ENCODE assay signal across 10 mouse cellular contexts in the genomic region with DNA sequence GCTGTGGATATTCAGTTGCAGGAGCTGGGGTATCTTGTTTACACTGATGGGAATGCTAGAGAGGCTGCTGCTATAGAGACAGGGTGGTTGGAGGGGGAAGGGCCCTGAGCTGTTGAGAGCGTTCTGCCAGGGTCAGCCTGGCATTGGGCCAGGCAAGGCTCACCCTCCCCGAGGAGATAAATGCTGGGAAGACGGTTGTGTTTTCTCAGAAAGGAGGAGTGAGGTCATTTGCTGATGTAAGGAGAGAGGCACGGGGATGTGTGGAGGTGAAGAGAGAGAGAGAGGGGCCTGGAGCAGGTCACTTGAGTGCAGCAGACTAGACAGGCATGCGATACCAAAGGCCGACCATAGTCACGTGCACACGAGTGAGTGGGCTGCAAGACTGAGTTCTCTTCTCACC. TPM values are rescaled to one million over a fixed set of nuclear protein-coding genes. Genes with fewer than 3 reads are reported as not detected.
DNase-seq lines count a peak whose midpoint lies in the region; ATAC-seq lines count a peak whose summit lies in the region.
"Had no signal": no experiment of that assay in that cellular context is flagged by ENCODE, and none has a peak within 500 bp of the region (broad histone marks: within the 10 kb centered on the region; RNA-seq: fewer than 3 reads in every experiment).

No protein-coding gene starts in this region.

- H3K9ac ChIP-seq in forebrain, embryonic 14.5 days (ENCODE audit: low read length), result no peak overlapping the region
- H3K9ac ChIP-seq in forebrain, embryonic 12.5 days, result no peak overlapping the region
- H3K9ac ChIP-seq in heart, embryonic 14.5 days (ENCODE audit: low read length), result no peak overlapping the region
- H3K9ac ChIP-seq: limb, embryonic 12.5 days had no signal

- H3K9me3 ChIP-seq in forebrain, embryonic 14.5 days (replicated peaks; ENCODE audit: control insufficient read depth, low read length), result no peaks in the 10 kb centered on the region
- no peaks in the 10 kb centered on the region for H3K9me3 ChIP-seq in forebrain, embryonic 12.5 days
- no peaks in the 10 kb centered on the region for H3K9me3 ChIP-seq in heart, embryonic 14.5 days (ENCODE audit: control insufficient read depth, low read length)
- H3K9me3 ChIP-seq: limb, embryonic 12.5 days had no signal

- 53% methylated on average over 8 of the region's 8 CpGs for whole genome bisulfite sequencing in forebrain, embryonic 14.5 days
- 64% methylated on average over 8 of the region's 8 CpGs for WGBS in forebrain, embryonic 12.5 days
- 3% methylated on average over 8 of the region's 8 CpGs for WGBS in heart, embryonic 14.5 days

- 0 out of 2 replicates have a peak, but pooled peaks have one; percentile 20 for ATAC-seq in forebrain, embryonic 14.5 days
- no peak for ATAC-seq in forebrain, embryonic 12.5 days (ENCODE audit: low FRiP score)
- ATAC-seq in heart, embryonic 14.5 days (ENCODE audit: insufficient number of reproducible peaks, insufficient read depth, low FRiP score, low read depth), result peak; percentile 89
- ATAC-seq: CD4-positive, CD25-positive, alpha-beta regulatory T cell, adult 4 months had no signal

- no peak overlapping the region for H3K4me2 ChIP-seq in forebrain, embryonic 14.5 days (ENCODE audit: low read length)
- H3K4me2 ChIP-seq in forebrain, embryonic 12.5 days, result no peak overlapping the region
- H3K4me2 ChIP-seq in heart, embryonic 14.5 days (ENCODE audit: low read length), result peak overlapping the region; percentile 23; the same call in 1 of the 2 replicates
- H3K4me2 ChIP-seq: limb, embryonic 12.5 days had no signal

- no peak overlapping the region for H3K27ac ChIP-seq in forebrain, embryonic 14.5 days (ENCODE audit: low read depth, low read length)
- H3K27ac ChIP-seq in forebrain, embryonic 12.5 days, result no peak overlapping the region
- peak overlapping the region; percentile 70 to 86 for H3K27ac ChIP-seq in heart, embryonic 14.5 days (replicated peaks in 1 of 2; ENCODE audit: control insufficient read depth in 1 of 2, insufficient read depth in 1 of 2, low read depth in 2 of 2, low read length in 2 of 2)
- H3K27ac ChIP-seq: limb, embryonic 12.5 days had no signal

- peaks cover 24% of the 10 kb centered on the region for H3K36me3 ChIP-seq in forebrain, embryonic 14.5 days (ENCODE audit: control insufficient read depth, insufficient read depth, low read length)
- H3K36me3 ChIP-seq in forebrain, embryonic 12.5 days (replicated peaks), result peaks cover 17% of the 10 kb centered on the region
- peaks cover 28% of the 10 kb centered on the region for H3K36me3 ChIP-seq in heart, embryonic 14.5 days (ENCODE audit: control insufficient read depth, insufficient read depth, low read length)

- no peaks in the 10 kb centered on the region for H3K27me3 ChIP-seq in forebrain, embryonic 14.5 days (replicated peaks; ENCODE audit: control insufficient read depth, insufficient read depth, low read length)
- no peaks in the 10 kb centered on the region for H3K27me3 ChIP-seq in forebrain, embryonic 12.5 days
- no peaks in the 10 kb centered on the region for H3K27me3 ChIP-seq in heart, embryonic 14.5 days (ENCODE audit: control insufficient read depth, insufficient read depth, low read length)
- H3K27me3 ChIP-seq: limb, embryonic 12.5 days had no signal

- DNase-seq in forebrain, embryonic 14.5 days (ENCODE audit: low spot score), result peak; percentile 33
- DNase-seq in lung, postnatal 10 days, result peak; percentile 14
- DNase-seq in lung, postnatal 36 days, result no peak
- peak; percentile 16 for DNase-seq in mesoderm, embryonic 11.5 days (ENCODE audit: low read depth, low spot score)
- DNase-seq in right cerebral cortex, postnatal 25 days, result no peak
- no peak for DNase-seq in right cerebral cortex, postnatal 10 days (ENCODE audit: low spot score in 2 of 2)

- H3K4me1 ChIP-seq in forebrain, embryonic 14.5 days (ENCODE audit: control insufficient read depth, insufficient read depth, low read length), result peaks cover 7% of the 10 kb centered on the region
- H3K4me1 ChIP-seq in forebrain, embryonic 12.5 days, result peaks cover 4% of the 10 kb centered on the region; the same call in 1 of the 2 replicates
- peaks cover 22 to 29% of the 10 kb centered on the region in 2 experiments for H3K4me1 ChIP-seq in heart, embryonic 14.5 days (ENCODE audit: control insufficient read depth in 2 of 2, insufficient read depth in 2 of 2, low read length in 2 of 2)
- H3K4me1 ChIP-seq: limb, embryonic 12.5 days had no signal

- H3K4me3 ChIP-seq in forebrain, embryonic 14.5 days (ENCODE audit: low read depth, low read length), result no peak overlapping the region
- H3K4me3 ChIP-seq in forebrain, embryonic 12.5 days (replicated peaks), result no peak overlapping the region
- H3K4me3 ChIP-seq in heart, embryonic 14.5 days (ENCODE audit: control insufficient read depth in 1 of 2, insufficient read depth in 1 of 2, low read depth in 1 of 2, low read length in 2 of 2), result no peak overlapping the region
- H3K4me3 ChIP-seq: limb, embryonic 12.5 days had no signal

RNA-seq across cellular contexts. Expression of a gene that starts 42.8 kb away (rescaled TPM):
- polyA plus RNA-seq in forebrain, embryonic 14.5 days (2014; fragmentation: Nextera tagmentation; extraction: Ambion mirVana), result 6.9 and 8.0 TPM in 2 replicates
- polyA plus RNA-seq in forebrain, embryonic 12.5 days (2016; fragmentation: Nextera tagmentation; extraction: Ambion mirVana), result 7.6 and 8.9 TPM in 2 replicates
- 42.6 and 45.3 TPM in 2 replicates for polyA plus RNA-seq in heart, embryonic 14.5 days (2014; fragmentation: Nextera tagmentation; extraction: Ambion mirVana)
- polyA plus RNA-seq: CD4-positive, CD25-positive, alpha-beta regulatory T cell, adult 4 months had no signal

RNA-seq across cellular contexts. Expression of a gene that starts 58.4 kb away (rescaled TPM):
- polyA plus RNA-seq in forebrain, embryonic 14.5 days (2014; fragmentation: Nextera tagmentation; extraction: Ambion mirVana), result not detected in 2 replicates
- not detected in 2 replicates for polyA plus RNA-seq in forebrain, embryonic 12.5 days (2016; fragmentation: Nextera tagmentation; extraction: Ambion mirVana)
- polyA plus RNA-seq in heart, embryonic 14.5 days (2014; fragmentation: Nextera tagmentation; extraction: Ambion mirVana), result not detected in 2 replicates
- polyA plus RNA-seq: CD4-positive, CD25-positive, alpha-beta regulatory T cell, adult 4 months; limb, embryonic 12.5 days had no signal

Comparison
In these comparisons a context has a peak if more than half of its experiments do, and no peak if none do; other contexts are left out.
1. DNase-seq: peak in forebrain, embryonic 14.5 days (single experiment), lung, postnatal 10 days (single experiment) and mesoderm, embryonic 11.5 days (single experiment); none in lung, postnatal 36 days (single experiment), right cerebral cortex, postnatal 25 days (single experiment) and right cerebral cortex, postnatal 10 days (0 of 2).
2. H3K27ac ChIP-seq: peak in heart, embryonic 14.5 days (2 of 2); none in forebrain, embryonic 14.5 days (single experiment) and forebrain, embryonic 12.5 days (single experiment).